Mouse (Mus musculus) embryonic facial prominence, embryonic 14.5 days (tissue): ENCODE measurements around the gene Fyttd1. TPM values are rescaled to one million over a fixed set of nuclear protein-coding genes. Genes with fewer than 3 reads are reported as not detected.
A peak's percentile ranks its signal among the peaks of the same experiment; 100 is the strongest.

ENCODE experiments used
- ATAC-seq: fragments of 200-750 bp; cut with Nextera tagmentation; 2 replicates; pipeline ENCODE4 v1.8.0; 2017; ENCODE audit warnings: low read depth, moderate number of reproducible peaks, moderate TSS enrichment
- DNase-seq: peaks from one replicate; pipeline ENCODE4 v3.0.0-alpha.2; 2015; ENCODE audit warnings: low spot score
- H3K27ac ChIP-seq: fragments of 300-500 bp; sonication (generic); replicated peaks from 2 replicates; pipeline ENCODE4 v1.5.1; 2014; ENCODE audit warnings: low read depth, mild to moderate bottlenecking, low read length, moderate library complexity
- H3K27me3 ChIP-seq: fragments of 300-500 bp; sonication (generic); replicated peaks from 2 replicates; pipeline ENCODE4 v1.6.1; 2014; ENCODE audit warnings: low read length; ENCODE audit not compliant: control insufficient read depth, insufficient read depth
- H3K36me3 ChIP-seq: fragments of 300-500 bp; sonication (generic); 2 replicates; pipeline ENCODE4 v1.6.1; 2014; ENCODE audit warnings: low read length, mixed read lengths; ENCODE audit not compliant: control insufficient read depth, insufficient read depth
- H3K4me1 ChIP-seq: fragments of 300-500 bp; sonication (generic); 2 replicates; pipeline ENCODE4 v1.6.1; 2014; ENCODE audit warnings: antibody characterized with exemption, low read length; ENCODE audit not compliant: control insufficient read depth, insufficient read depth
- H3K4me2 ChIP-seq: fragments of 300-500 bp; sonication (generic); 2 replicates; pipeline ENCODE4 v1.6.1; 2014; ENCODE audit warnings: low read depth, mild to moderate bottlenecking, low read length, moderate library complexity, mixed read lengths
- H3K4me3 ChIP-seq: fragments of 300-500 bp; sonication (generic); 2 replicates; pipeline ENCODE4 v1.5.1; 2014; ENCODE audit warnings: low read depth, mild to moderate bottlenecking, low read length
- H3K9ac ChIP-seq: fragments of 300-500 bp; sonication (generic); 2 replicates; pipeline ENCODE4 v1.6.1; 2014; ENCODE audit warnings: low read depth, mild to moderate bottlenecking, low read length, moderate library complexity, mixed read lengths
- H3K9me3 ChIP-seq: fragments of 300-500 bp; sonication (generic); 2 replicates; pipeline ENCODE4 v1.6.1; 2016; ENCODE audit warnings: low read length; ENCODE audit not compliant: control insufficient read depth
- WGBS: fragments of 180-500 bp; shearing (Covaris S2); extraction: QIAGEN DNeasy Blood & Tissue Kit; methylation state at CpG from one replicate; pipeline ENCODE4 v1.1.7; 2014; 5-methylcytosine and 5-hydroxymethylcytosine counted together
- polyA plus RNA-seq: library from polyadenylated mRNA; unstranded; fragments of >200 nt; fragmentation: Nextera tagmentation; extraction: Ambion mirVana; gene quantifications from 2 replicates; pipeline ENCODE4 v1.2.1, GENCODE M21; 2014

The Fyttd1 gene
- polyA plus RNA-seq, 1 experiment from 2014 or later = 136 TPM

- Histone ChIP-seq H3K4me2 (no peak overlapping the region), H3K4me3 (no peak overlapping the region), H3K9me3 (no peaks in the 10 kb centered on the region), H3K36me3 (peaks cover 12% of the 10 kb centered on the region), H3K27ac (peak overlapping the region; percentile 11; the same call in 1 of the 2 replicates), H3K9ac (no peak overlapping the region), H3K27me3 (no peaks in the 10 kb centered on the region), H3K4me1 (peaks cover 2% of the 10 kb centered on the region; the same call in 1 of the 2 replicates)
- WGBS = 66% methylated on average over 4 of the region's 4 CpGs
- no peak for ATAC-seq
- DNase-seq = no peak
Observed at GRCm38 (mm10) chr16:32858356-32858755, 18.9 kb upstream of the Fyttd1 start.

GRCm38 (mm10) chr16:32858771-32859636, 18.3 kb upstream of the Fyttd1 start:
- Histone ChIP-seq H3K4me1 (peaks cover 2% of the 10 kb centered on the region; the same call in 1 of the 2 replicates), H3K27ac (peak overlapping the region; percentile 66), H3K9me3 (no peaks in the 10 kb centered on the region), H3K36me3 (peaks cover 11% of the 10 kb centered on the region), H3K4me2 (no peak overlapping the region), H3K27me3 (no peaks in the 10 kb centered on the region), H3K9ac (no peak overlapping the region), H3K4me3 (no peak overlapping the region)
- peak; percentile 72; the same call in 1 of the 2 replicates for ATAC-seq
- WGBS = 58% methylated on average over 12 of the region's 12 CpGs
- peak; percentile 68 for DNase-seq

GRCm38 (mm10) chr16:32861813-32862385, 15.4 kb upstream of the Fyttd1 start:
- DNase-seq (no peak), ATAC-seq (no peak)
- Histone ChIP-seq H3K9ac (no peak overlapping the region), H3K4me2 (no peak overlapping the region), H3K27ac (no peak overlapping the region), H3K4me3 (no peak overlapping the region), H3K9me3 (no peaks in the 10 kb centered on the region), H3K27me3 (no peaks in the 10 kb centered on the region), H3K36me3 (0 out of 2 replicates have a peak, but pooled peaks cover 4% of the 10 kb centered on the region), H3K4me1 (peaks cover under 1% of the 10 kb centered on the region)
- 82% methylated on average over 3 of the region's 3 CpGs for WGBS

GRCm38 (mm10) chr16:32865401-32865800, 11.9 kb upstream of the Fyttd1 start:
- no peak overlapping the region for H3K27ac ChIP-seq
- WGBS = 91% methylated on average over 4 of the region's 4 CpGs
- no peaks in the 10 kb centered on the region for H3K9me3 ChIP-seq
- H3K4me3 ChIP-seq = no peak overlapping the region
- ATAC-seq (no peak), DNase-seq (no peak)
- no peaks in the 10 kb centered on the region for H3K27me3 ChIP-seq
- H3K9ac ChIP-seq = no peak overlapping the region
- 0 out of 2 replicates have a peak, but pooled peaks cover 4% of the 10 kb centered on the region for H3K36me3 ChIP-seq
- H3K4me1 ChIP-seq = peaks cover 13% of the 10 kb centered on the region
- no peak overlapping the region for H3K4me2 ChIP-seq

GRCm38 (mm10) chr16:32866713-32867112, 10.6 kb upstream of the Fyttd1 start:
- H3K4me2 ChIP-seq = peak overlapping the region; percentile 75; the same call in 1 of the 2 replicates
- no peak overlapping the region for H3K9ac ChIP-seq
- peaks cover 13% of the 10 kb centered on the region for H3K4me1 ChIP-seq
- H3K36me3 ChIP-seq = no peaks in the 10 kb centered on the region
- H3K27me3 ChIP-seq = no peaks in the 10 kb centered on the region
- DNase-seq = no peak
- no peak overlapping the region for H3K27ac ChIP-seq
- no peak overlapping the region for H3K4me3 ChIP-seq
- 78% methylated on average over 5 of the region's 5 CpGs for WGBS
- ATAC-seq = no peak
- H3K9me3 ChIP-seq = no peaks in the 10 kb centered on the region

- no peaks in the 10 kb centered on the region for H3K36me3 ChIP-seq
- ATAC-seq (peak; percentile 99), DNase-seq (peak; percentile 97)
- H3K4me3 ChIP-seq = peak overlapping the region; percentile 83
- no peaks in the 10 kb centered on the region for H3K27me3 ChIP-seq
- peak overlapping the region; percentile 75 for H3K4me2 ChIP-seq
- under 1% methylated on average over 27 of the region's 35 CpGs for WGBS
- H3K9me3 ChIP-seq = no peaks in the 10 kb centered on the region
- H3K4me1 ChIP-seq = peaks cover 13% of the 10 kb centered on the region
- peak overlapping the region; percentile 41; the same call in 1 of the 2 replicates for H3K27ac ChIP-seq
- peak overlapping the region; percentile 78 for H3K9ac ChIP-seq
Observed at GRCm38 (mm10) chr16:32867919-32868552, 9.3 kb upstream of the Fyttd1 start.

GRCm38 (mm10) chr16:32870231-32870630, 7.1 kb upstream of the Fyttd1 start:
- Histone ChIP-seq H3K9ac (no peak overlapping the region), H3K4me2 (no peak overlapping the region), H3K4me1 (peaks cover 13% of the 10 kb centered on the region), H3K27ac (no peak overlapping the region), H3K9me3 (no peaks in the 10 kb centered on the region), H3K27me3 (no peaks in the 10 kb centered on the region), H3K36me3 (no peaks in the 10 kb centered on the region), H3K4me3 (no peak overlapping the region)
- ATAC-seq (no peak), DNase-seq (no peak)
- 54% methylated on average over 5 of the region's 5 CpGs for WGBS

GRCm38 (mm10) chr16:32873366-32873765, 3.9 kb upstream of the Fyttd1 start:
- peaks cover 11% of the 10 kb centered on the region for H3K4me1 ChIP-seq
- ATAC-seq = no peak
- no peak for DNase-seq
- H3K9ac ChIP-seq = no peak overlapping the region
- H3K27me3 ChIP-seq = no peaks in the 10 kb centered on the region
- no peak overlapping the region for H3K4me3 ChIP-seq
- no peaks in the 10 kb centered on the region for H3K9me3 ChIP-seq
- no peak overlapping the region for H3K4me2 ChIP-seq
- no peak overlapping the region for H3K27ac ChIP-seq
- no peaks in the 10 kb centered on the region for H3K36me3 ChIP-seq
- 48% methylated on average over 3 of the region's 3 CpGs for WGBS
